Mouse (Mus musculus) heart, adult 2 months (tissue): Measurements from ENCODE around the gene Arhgap40. TPM values are rescaled to one million over a fixed set of nuclear protein-coding genes. Genes with fewer than 3 reads are reported as not detected.
A peak's percentile ranks its signal among the peaks of the same experiment; 100 is the strongest.

Experiments
- DNase-seq, 2 experiments: peaks; one replicate each; pipeline ENCODE4 v3.0.0; 2021
- H3K27ac ChIP-seq: fragments of 200-600 bp; 2 replicates; pipeline ENCODE4 v1.8.1; 2022
- H3K27me3 ChIP-seq: fragments of 200-500 bp; 2 replicates; pipeline ENCODE4 v1.6.1; 2012; ENCODE audit warnings: mild to moderate bottlenecking, low read length, inconsistent platforms, mixed read lengths; ENCODE audit not compliant: control insufficient read depth, insufficient read depth
- H3K36me3 ChIP-seq: fragments of 200-500 bp; 2 replicates; pipeline ENCODE4 v1.6.1; 2012; ENCODE audit warnings: low read length, inconsistent platforms; ENCODE audit not compliant: control insufficient read depth, insufficient read depth
- H3K4me1 ChIP-seq: fragments of 200-500 bp; 2 replicates; pipeline ENCODE4 v1.6.1; 2011; ENCODE audit warnings: low read length; ENCODE audit not compliant: control insufficient read depth, insufficient read depth
- H3K4me3 ChIP-seq: fragments of 200-600 bp; 2 replicates; pipeline ENCODE4 v1.8.1; 2022
- H3K79me2 ChIP-seq: fragments of 200-500 bp; replicated peaks from 2 replicates; pipeline ENCODE4 v1.6.1; 2012; ENCODE audit warnings: mild to moderate bottlenecking, inconsistent platforms, low read length, moderate library complexity, mixed read lengths; ENCODE audit not compliant: control insufficient read depth, insufficient read depth
- H3K9ac ChIP-seq: fragments of 200-500 bp; 2 replicates; pipeline ENCODE4 v1.6.1; 2012; ENCODE audit warnings: low read depth, mild to moderate bottlenecking, control low read depth, inconsistent platforms, low read length, mixed read lengths
- CTCF ChIP-seq: fragments of 200-600 bp; IDR thresholded peaks from 2 replicates; pipeline ENCODE4 v1.8.1; 2022; ENCODE audit warnings: antibody characterized with exemption, mild to moderate bottlenecking, moderate library complexity
- EP300 ChIP-seq: fragments of 200-500 bp; IDR thresholded peaks from 2 replicates; pipeline ENCODE4 v1.6.1; 2011; ENCODE audit warnings: low read depth, low read length, control low read depth; ENCODE audit not compliant: insufficient read depth
- POLR2A ChIP-seq: fragments of 200-500 bp; IDR thresholded peaks from 2 replicates; pipeline ENCODE4 v1.6.1; 2011; ENCODE audit warnings: mild to moderate bottlenecking, low read depth, low read length, control low read depth; ENCODE audit not compliant: insufficient read depth
- WGBS: fragments of 180-500 bp; shearing (Covaris S2); methylation state at CpG from one replicate; pipeline ENCODE4 v1.1.7; 2018; 5-methylcytosine and 5-hydroxymethylcytosine counted together
- intact Hi-C: fragments of 180-260 bp; cut with DNase I; formaldehyde crosslinking; loops from one replicate; pipeline ENCODE4 v1.15.1; 2025
- polyA plus RNA-seq: library from polyadenylated mRNA; depleted of rRNA; stranded (reverse); fragments of >200 nt; gene quantifications from 2 replicates; pipeline ENCODE4 v1.2.3, GENCODE M21; 2012
- total RNA-seq, 2 experiments: library from RNA; stranded (reverse); gene quantifications; 2 replicates each; pipeline ENCODE4 v1.2.3; 2021

The Arhgap40 gene
- total and polyA plus RNA-seq, 3 experiments = 0.06 TPM; not detected in 2

- Histone ChIP-seq H3K4me1 (no peaks in the 10 kb centered on the region), H3K4me3 (no peak overlapping the region), H3K9ac (no peak overlapping the region), H3K36me3 (no peaks in the 10 kb centered on the region), H3K27me3 (peaks cover 2% of the 10 kb centered on the region; the same call in 1 of the 2 replicates), H3K79me2 (no peaks in the 10 kb centered on the region), H3K27ac (no peak overlapping the region)
- TF ChIP-seq CTCF (no peak), EP300 (no peak), POLR2A (no peak)
- WGBS = 47% methylated on average over 24 of the region's 24 CpGs
- intact Hi-C loops = no loop called here
- DNase-seq = no peak
Observed at GRCm38 (mm10) chr2:158539433-158540305, 27.1 kb downstream of the Arhgap40 start.

GRCm38 (mm10) chr2:158541286-158541685, 28.7 kb downstream of the Arhgap40 start:
- H3K27ac ChIP-seq = no peak overlapping the region
- TF ChIP-seq CTCF (no peak), POLR2A (no peak), EP300 (no peak)
- no peak for DNase-seq
- no peak overlapping the region for H3K9ac ChIP-seq
- H3K79me2 ChIP-seq = no peaks in the 10 kb centered on the region
- intact Hi-C loops = no loop called here
- no peaks in the 10 kb centered on the region for H3K4me1 ChIP-seq
- peaks cover 2% of the 10 kb centered on the region; the same call in 1 of the 2 replicates for H3K27me3 ChIP-seq
- 29% methylated on average over 4 of the region's 4 CpGs for WGBS
- no peak overlapping the region for H3K4me3 ChIP-seq
- H3K36me3 ChIP-seq = no peaks in the 10 kb centered on the region

GRCm38 (mm10) chr2:158545266-158545665, 32.7 kb downstream of the Arhgap40 start:
- intact Hi-C loops = loop anchor here (5.0 kb wide), 2 partner anchors 202 to 317 kb away; no protein-coding TSS in a partner anchor
- 56% methylated on average over 2 of the region's 2 CpGs for WGBS
- TF ChIP-seq EP300 = no peak
- TF ChIP-seq POLR2A = no peak
- TF ChIP-seq CTCF = no peak
- no peaks in the 10 kb centered on the region for H3K4me1 ChIP-seq
- DNase-seq = no peak
- H3K79me2 ChIP-seq = no peaks in the 10 kb centered on the region
- H3K9ac ChIP-seq = no peak overlapping the region
- no peak overlapping the region for H3K4me3 ChIP-seq
- H3K27ac ChIP-seq = no peak overlapping the region
- no peaks in the 10 kb centered on the region for H3K36me3 ChIP-seq
- 0 out of 2 replicates have a peak, but pooled peaks cover 2% of the 10 kb centered on the region for H3K27me3 ChIP-seq

GRCm38 (mm10) chr2:158546751-158547150, 34.2 kb downstream of the Arhgap40 start:
- DNase-seq = peak; percentile 42 to 75
- Histone ChIP-seq H3K79me2 (no peaks in the 10 kb centered on the region), H3K4me1 (no peaks in the 10 kb centered on the region), H3K9ac (no peak overlapping the region), H3K27me3 (no peaks in the 10 kb centered on the region), H3K36me3 (no peaks in the 10 kb centered on the region), H3K4me3 (no peak overlapping the region), H3K27ac (no peak overlapping the region)
- WGBS = 5% methylated on average over 17 of the region's 17 CpGs
- intact Hi-C loops = loop anchor here (1.0 to 5.0 kb wide), 3 partner anchors 96 to 316 kb away; no protein-coding TSS in a partner anchor
- TF ChIP-seq EP300 (no peak), CTCF (peak; percentile 91), POLR2A (no peak)

- H3K4me3 ChIP-seq = no peak overlapping the region
- DNase-seq = peak; percentile 58 to 82
- H3K27ac ChIP-seq = no peak overlapping the region
- H3K4me1 ChIP-seq = no peaks in the 10 kb centered on the region
- no peaks in the 10 kb centered on the region for H3K36me3 ChIP-seq
- peaks cover 4% of the 10 kb centered on the region for H3K27me3 ChIP-seq
- intact Hi-C loops = loop anchor here (2.0 kb wide), 1 partner anchor 79 kb away; no protein-coding TSS in a partner anchor
- no peak overlapping the region for H3K9ac ChIP-seq
- H3K79me2 ChIP-seq = no peaks in the 10 kb centered on the region
- TF ChIP-seq EP300 = 0 out of 2 replicates have a peak, but pooled peaks have one; percentile 53
- no peak for TF ChIP-seq POLR2A
- peak; percentile 94 for TF ChIP-seq CTCF
- WGBS = 2% methylated on average over 3 of the region's 3 CpGs
Observed at GRCm38 (mm10) chr2:158550067-158550466, 37.5 kb downstream of the Arhgap40 start.

GRCm38 (mm10) chr2:158554366-158554765, 41.8 kb downstream of the Arhgap40 start:
- Histone ChIP-seq H3K27me3 (peaks cover 7% of the 10 kb centered on the region), H3K36me3 (no peaks in the 10 kb centered on the region), H3K9ac (no peak overlapping the region), H3K27ac (no peak overlapping the region), H3K4me3 (no peak overlapping the region), H3K79me2 (no peaks in the 10 kb centered on the region), H3K4me1 (no peaks in the 10 kb centered on the region)
- DNase-seq = no peak
- 20% methylated on average over 10 of the region's 10 CpGs for WGBS
- no peak for TF ChIP-seq EP300
- TF ChIP-seq POLR2A = no peak
- no peak for TF ChIP-seq CTCF
- intact Hi-C loops = no loop called here
